Mouse (Mus musculus): ENCODE measurements around the gene Nln. TPM values are rescaled to one million over a fixed set of nuclear protein-coding genes. Genes with fewer than 3 reads are reported as not detected.

Nln gene
- polyA plus RNA-seq, 1 experiment = 10.8 TPM

DNA sequence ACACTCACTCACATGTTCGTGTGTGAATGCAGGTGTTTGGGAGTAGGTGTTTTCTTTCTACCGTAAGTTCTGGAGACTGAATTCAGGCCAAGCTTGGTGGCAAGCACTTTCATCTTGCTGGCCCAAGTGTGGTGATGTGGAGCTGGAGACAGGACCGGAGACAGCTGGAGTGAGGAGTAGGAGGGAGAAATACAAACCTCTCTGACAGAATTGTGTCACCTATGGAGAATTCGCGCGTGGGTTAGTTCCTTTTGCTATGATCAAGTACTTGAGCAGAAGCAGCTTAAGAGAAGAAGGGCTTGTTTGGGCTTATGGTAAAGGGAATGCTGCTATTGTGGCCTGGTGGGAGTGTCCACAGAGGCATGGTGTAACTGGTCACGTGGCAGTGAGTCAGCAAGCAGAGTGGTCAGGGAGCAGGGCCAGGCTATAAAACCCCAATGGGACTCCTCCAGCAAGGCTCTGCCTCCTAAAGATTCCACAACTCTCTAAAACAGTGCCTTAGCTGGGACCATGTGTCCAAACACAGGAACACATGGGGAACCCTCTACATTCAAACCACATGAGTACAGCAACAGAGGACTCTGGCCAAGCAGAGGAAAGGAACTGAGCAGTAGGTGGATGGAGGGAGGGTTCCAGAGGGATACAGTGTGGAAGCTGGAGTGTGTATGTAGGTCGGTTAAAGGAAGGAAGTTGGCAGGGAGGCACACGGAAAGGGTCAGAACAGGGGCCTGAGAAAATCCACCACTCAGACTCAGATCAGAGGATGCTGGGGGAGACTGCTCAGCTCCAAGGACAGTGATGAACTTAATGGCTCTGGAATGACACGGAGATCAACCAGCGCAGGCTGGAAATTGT lies 14.7 kb downstream of the Nln start:
- TF ChIP-seq USF1 (IDR thresholded peaks at IDR 0.05; ENCODE audit: low read depth) = peak; percentile 91
- TF ChIP-seq REST (IDR thresholded peaks at IDR 0.05; ENCODE audit: insufficient read depth, insufficient read length) = no peak
- no peak for TF ChIP-seq TCF3 (IDR thresholded peaks at IDR 0.05; ENCODE audit: insufficient read length, low read depth)
- TF ChIP-seq E2F4 (IDR thresholded peaks at IDR 0.05; ENCODE audit: insufficient read depth) = no peak
- TF ChIP-seq CEBPB (IDR thresholded peaks at IDR 0.05; ENCODE audit: insufficient read depth, poor library complexity, severe bottlenecking) = no peak
- TF ChIP-seq POLR2AphosphoS2 (IDR thresholded peaks at IDR 0.05; ENCODE audit: insufficient read length, low read depth) = no peak
- no peak for TF ChIP-seq MYOD1 (IDR thresholded peaks at IDR 0.05; ENCODE audit: control insufficient read depth in 1 of 3, insufficient read length in 2 of 3, low read depth in 2 of 3)
- no peak overlapping the region for H3K4me3 ChIP-seq

GRCm38 (mm10) chr13:104091734-104092133 lies 17.7 kb downstream of the Nln start:
- no peak overlapping the region for H3ac ChIP-seq (ENCODE audit: control insufficient read depth, insufficient read length)
- peaks cover 6% of the 10 kb centered on the region for H3K79me2 ChIP-seq (ENCODE audit: control insufficient read depth, insufficient read depth)
- no peaks in the 10 kb centered on the region for H3K36me3 ChIP-seq (ENCODE audit: control insufficient read depth, insufficient read depth)
- no peak for TF ChIP-seq REST (IDR thresholded peaks at IDR 0.05; ENCODE audit: insufficient read depth, insufficient read length)
- TF ChIP-seq USF1 (IDR thresholded peaks at IDR 0.05; ENCODE audit: low read depth) = no peak
- H3K4me3 ChIP-seq = no peak overlapping the region
- no peak overlapping the region for H3K4me2 ChIP-seq (ENCODE audit: low read depth)
- no peaks in the 10 kb centered on the region for H3K27me3 ChIP-seq (ENCODE audit: control insufficient read depth, insufficient read depth, insufficient read length)

More for the DNA sequence above, 14.7 kb downstream of the Nln start:
- Histone ChIP-seq H3K36me3 (ENCODE audit: control insufficient read depth, insufficient read depth) (no peaks in the 10 kb centered on the region), H3ac (ENCODE audit: control insufficient read depth, insufficient read length) (no peak overlapping the region), H3K4me2 (ENCODE audit: low read depth) (no peak overlapping the region), H3K27me3 (ENCODE audit: control insufficient read depth, insufficient read depth, insufficient read length) (no peaks in the 10 kb centered on the region), H3K79me2 (ENCODE audit: control insufficient read depth, insufficient read depth) (peaks cover 6% of the 10 kb centered on the region)

DNA sequence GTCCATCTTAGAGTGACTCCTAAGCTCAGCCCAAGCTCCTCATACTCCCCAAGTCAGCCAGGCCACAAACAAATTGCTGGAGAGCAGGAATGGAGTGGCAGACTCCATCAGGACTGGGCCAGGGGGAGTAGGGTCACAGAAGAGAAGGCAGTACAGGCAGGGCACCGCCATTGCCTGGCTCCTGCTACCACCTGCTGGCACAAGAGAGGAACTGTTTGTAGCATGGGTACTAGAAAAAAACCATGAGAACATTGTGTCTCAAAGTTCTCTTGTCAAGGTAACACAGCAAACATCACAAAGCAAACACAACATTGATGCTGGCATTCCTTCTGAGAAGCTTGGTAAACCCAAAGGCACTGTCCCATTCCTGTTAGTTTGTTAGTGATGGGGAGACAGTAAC lies 20.0 kb downstream of the Nln start:
- Histone ChIP-seq H3K36me3 (ENCODE audit: control insufficient read depth, insufficient read depth) (no peaks in the 10 kb centered on the region), H3K79me2 (ENCODE audit: control insufficient read depth, insufficient read depth) (no peaks in the 10 kb centered on the region), H3K4me2 (ENCODE audit: low read depth) (no peak overlapping the region), H3K27me3 (ENCODE audit: control insufficient read depth, insufficient read depth, insufficient read length) (no peaks in the 10 kb centered on the region), H3ac (ENCODE audit: control insufficient read depth, insufficient read length) (no peak overlapping the region), H3K4me3 (no peak overlapping the region)
- TF ChIP-seq MAX (IDR thresholded peaks at IDR 0.05; ENCODE audit: low read depth) (no peak), TCF3 (IDR thresholded peaks at IDR 0.05; ENCODE audit: insufficient read length, low read depth) (no peak), POLR2A (IDR thresholded peaks at IDR 0.05; ENCODE audit: insufficient read length, low read depth) (no peak), USF1 (IDR thresholded peaks at IDR 0.05; ENCODE audit: low read depth) (no peak), MYOG (IDR thresholded peaks at IDR 0.05; ENCODE audit: control insufficient read depth in 1 of 3, insufficient read depth in 1 of 3, insufficient read length in 2 of 3, low read depth in 2 of 3) (no peak), E2F4 (IDR thresholded peaks at IDR 0.05; ENCODE audit: insufficient read depth) (no peak), SRF (IDR thresholded peaks at IDR 0.05; ENCODE audit: control insufficient read depth, insufficient read length, low read depth) (no peak), CEBPB (IDR thresholded peaks at IDR 0.05; ENCODE audit: insufficient read depth, poor library complexity, severe bottlenecking) (no peak), MYOD1 (IDR thresholded peaks at IDR 0.05; ENCODE audit: control insufficient read depth in 1 of 3, insufficient read length in 2 of 3, low read depth in 2 of 3) (no peak)

DNA sequence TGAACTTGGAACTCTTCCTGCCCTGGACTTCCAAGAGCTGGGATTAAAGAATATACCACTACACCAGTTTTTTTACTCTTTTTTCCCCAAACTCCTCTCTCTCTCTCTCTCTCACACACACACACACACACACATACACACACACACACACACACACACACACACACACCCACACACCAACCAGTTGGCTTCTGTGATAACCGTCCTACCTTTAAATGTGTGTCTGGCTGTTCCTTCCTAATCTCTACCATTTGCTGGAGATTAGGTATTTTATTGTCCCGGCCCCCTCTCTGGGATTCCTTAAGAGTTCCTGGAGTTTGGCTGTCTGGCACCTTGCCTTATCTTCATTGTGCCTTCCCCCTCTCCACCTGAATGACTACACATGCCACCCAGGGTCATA lies 24.8 kb downstream of the Nln start:
- no peaks in the 10 kb centered on the region for H3K36me3 ChIP-seq (ENCODE audit: control insufficient read depth, insufficient read depth)
- no peak overlapping the region for H3K4me2 ChIP-seq (ENCODE audit: low read depth)
- no peaks in the 10 kb centered on the region for H3K79me2 ChIP-seq (ENCODE audit: control insufficient read depth, insufficient read depth)
- H3ac ChIP-seq (ENCODE audit: control insufficient read depth, insufficient read length) = no peak overlapping the region
- no peak for TF ChIP-seq REST (IDR thresholded peaks at IDR 0.05; ENCODE audit: insufficient read depth, insufficient read length)
- no peak for TF ChIP-seq CEBPB (IDR thresholded peaks at IDR 0.05; ENCODE audit: insufficient read depth, poor library complexity, severe bottlenecking)
- TF ChIP-seq MAX (IDR thresholded peaks at IDR 0.05; ENCODE audit: low read depth) = no peak
- TF ChIP-seq TCF12 (IDR thresholded peaks at IDR 0.05; ENCODE audit: insufficient read depth, poor library complexity, severe bottlenecking) = no peak
- no peak for TF ChIP-seq MYOD1 (IDR thresholded peaks at IDR 0.05; ENCODE audit: control insufficient read depth in 1 of 3, insufficient read length in 2 of 3, low read depth in 2 of 3)
- TF ChIP-seq USF1 (IDR thresholded peaks at IDR 0.05; ENCODE audit: low read depth) = no peak
- no peak for TF ChIP-seq POLR2A (IDR thresholded peaks at IDR 0.05; ENCODE audit: insufficient read length, low read depth)
- TF ChIP-seq E2F4 (IDR thresholded peaks at IDR 0.05; ENCODE audit: insufficient read depth) = no peak
- no peak for TF ChIP-seq POLR2AphosphoS2 (IDR thresholded peaks at IDR 0.05; ENCODE audit: insufficient read length, low read depth)
- no peak for TF ChIP-seq TCF3 (IDR thresholded peaks at IDR 0.05; ENCODE audit: insufficient read length, low read depth)
- TF ChIP-seq MYOG (IDR thresholded peaks at IDR 0.05; ENCODE audit: control insufficient read depth in 1 of 3, insufficient read depth in 1 of 3, insufficient read length in 2 of 3, low read depth in 2 of 3) = no peak
- TF ChIP-seq SRF (IDR thresholded peaks at IDR 0.05; ENCODE audit: control insufficient read depth, insufficient read length, low read depth) = no peak
- H3K27me3 ChIP-seq (ENCODE audit: control insufficient read depth, insufficient read depth, insufficient read length) = no peaks in the 10 kb centered on the region
- no peak overlapping the region for H3K4me3 ChIP-seq

DNA sequence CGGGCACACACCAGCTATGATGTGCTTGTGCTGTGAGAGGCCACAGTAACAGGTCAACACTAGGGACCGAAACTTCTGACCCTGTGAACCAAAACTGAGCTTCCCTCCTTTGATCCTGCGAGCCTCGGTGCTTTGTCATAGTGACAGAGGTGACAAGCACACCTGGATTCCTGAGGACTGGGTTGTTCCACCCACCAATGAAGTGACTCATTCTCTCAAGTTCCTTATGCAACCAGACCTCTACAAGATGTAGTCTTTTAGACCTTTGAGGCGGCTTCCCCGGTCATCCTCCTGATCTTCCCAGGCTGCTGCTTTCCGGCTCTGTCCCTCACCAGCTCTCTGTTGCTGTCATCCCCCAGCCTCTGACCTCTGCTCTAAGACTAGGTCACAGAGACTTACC lies 26.9 kb downstream of the Nln start:
- Histone ChIP-seq H3K36me3 (ENCODE audit: control insufficient read depth, insufficient read depth) (no peaks in the 10 kb centered on the region), H3ac (ENCODE audit: control insufficient read depth, insufficient read length) (no peak overlapping the region), H3K4me3 (no peak overlapping the region), H3K4me2 (ENCODE audit: low read depth) (no peak overlapping the region), H3K27me3 (ENCODE audit: control insufficient read depth, insufficient read depth, insufficient read length) (no peaks in the 10 kb centered on the region), H3K79me2 (ENCODE audit: control insufficient read depth, insufficient read depth) (no peaks in the 10 kb centered on the region)
- no peak for TF ChIP-seq E2F4 (IDR thresholded peaks at IDR 0.05; ENCODE audit: insufficient read depth)
- TF ChIP-seq POLR2A (IDR thresholded peaks at IDR 0.05; ENCODE audit: insufficient read length, low read depth) = no peak
- TF ChIP-seq REST (IDR thresholded peaks at IDR 0.05; ENCODE audit: insufficient read depth, insufficient read length) = no peak
- no peak for TF ChIP-seq SRF (IDR thresholded peaks at IDR 0.05; ENCODE audit: control insufficient read depth, insufficient read length, low read depth)
- TF ChIP-seq TCF12 (IDR thresholded peaks at IDR 0.05; ENCODE audit: insufficient read depth, poor library complexity, severe bottlenecking) = no peak
- TF ChIP-seq MAX (IDR thresholded peaks at IDR 0.05; ENCODE audit: low read depth) = no peak
- no peak for TF ChIP-seq MYOG (IDR thresholded peaks at IDR 0.05; ENCODE audit: control insufficient read depth in 1 of 3, insufficient read depth in 1 of 3, insufficient read length in 2 of 3, low read depth in 2 of 3)
- TF ChIP-seq TCF3 (IDR thresholded peaks at IDR 0.05; ENCODE audit: insufficient read length, low read depth) = no peak
- no peak for TF ChIP-seq POLR2AphosphoS2 (IDR thresholded peaks at IDR 0.05; ENCODE audit: insufficient read length, low read depth)
- no peak for TF ChIP-seq USF1 (IDR thresholded peaks at IDR 0.05; ENCODE audit: low read depth)
- no peak for TF ChIP-seq MYOD1 (IDR thresholded peaks at IDR 0.05; ENCODE audit: control insufficient read depth in 1 of 3, insufficient read length in 2 of 3, low read depth in 2 of 3)
- no peak for TF ChIP-seq CEBPB (IDR thresholded peaks at IDR 0.05; ENCODE audit: insufficient read depth, poor library complexity, severe bottlenecking)
